Mouse (Mus musculus): Measurements from ENCODE around the gene Ice2. TPM values are rescaled to one million over a fixed set of nuclear protein-coding genes. Genes with fewer than 3 reads are reported as not detected.
A peak's percentile ranks its signal among the peaks of the same experiment; 100 is the strongest.

The Ice2 gene
- polyA plus RNA-seq, 1 experiment from 2014 or later: 18.5 TPM

GRCm38 (mm10) chr9:69453066-69453900 is 55.6 kb downstream of the Ice2 start, which contains the start of gene Anxa2:
Gene Anxa2, plus strand, starts transcription at chr9:69453620.
- H3K4me3 ChIP-seq (ENCODE audit: low read depth, low read length): peak within 1 kb of the TSS; percentile 44
- no peaks in the 10 kb centered on the region for H3K9me3 ChIP-seq (ENCODE audit: control insufficient read depth, low read length)
- peak; percentile 76 for DNase-seq (ENCODE audit: low spot score)
- WGBS: 8% methylated on average over 33 of the region's 37 CpGs
- peak within 1 kb of the TSS; percentile 51 for H3K9ac ChIP-seq (ENCODE audit: low read length)
- 0 out of 2 replicates have a peak within 1 kb of the TSS, but pooled peaks have one; percentile 41 for H3K27ac ChIP-seq (ENCODE audit: low read depth, low read length)
- peak within 1 kb of the TSS; percentile 52 for H3K4me2 ChIP-seq (ENCODE audit: low read depth)
- peaks cover 8% of the 10 kb centered on the region; the same call in 1 of the 2 replicates for H3K4me1 ChIP-seq (ENCODE audit: control insufficient read depth, insufficient read depth, low read length)
- peaks cover 11% of the 10 kb centered on the region for H3K27me3 ChIP-seq (ENCODE audit: control insufficient read depth, insufficient read depth, low read length)
- no peaks in the 10 kb centered on the region for H3K36me3 ChIP-seq (ENCODE audit: control insufficient read depth, insufficient read depth, low read length)
- peak; percentile 48; the same call in 1 of the 2 replicates for ATAC-seq (ENCODE audit: insufficient read depth, low FRiP score, low TSS enrichment)

GRCm38 (mm10) chr9:69453901-69454666 is 56.4 kb downstream of the Ice2 start:
- ATAC-seq (ENCODE audit: insufficient read depth, low FRiP score, low TSS enrichment) (no peak), DNase-seq (ENCODE audit: low spot score) (peak; percentile 39)
- Histone ChIP-seq H3K36me3 (ENCODE audit: control insufficient read depth, insufficient read depth, low read length) (no peaks in the 10 kb centered on the region), H3K9me3 (ENCODE audit: control insufficient read depth, low read length) (no peaks in the 10 kb centered on the region), H3K4me2 (ENCODE audit: low read depth) (peak overlapping the region; percentile 52), H3K27me3 (ENCODE audit: control insufficient read depth, insufficient read depth, low read length) (peaks cover 11% of the 10 kb centered on the region), H3K9ac (ENCODE audit: low read length) (peak overlapping the region; percentile 51), H3K27ac (ENCODE audit: low read depth, low read length) (0 out of 2 replicates have a peak overlapping the region, but pooled peaks have one; percentile 41), H3K4me3 (ENCODE audit: low read depth, low read length) (peak overlapping the region; percentile 44), H3K4me1 (ENCODE audit: control insufficient read depth, insufficient read depth, low read length) (peaks cover 11% of the 10 kb centered on the region; the same call in 1 of the 2 replicates)
- WGBS: 7% methylated on average over 32 of the region's 32 CpGs

GRCm38 (mm10) chr9:69454691-69455090 is 57.0 kb downstream of the Ice2 start:
- Histone ChIP-seq H3K36me3 (ENCODE audit: control insufficient read depth, insufficient read depth, low read length) (no peaks in the 10 kb centered on the region), H3K4me1 (ENCODE audit: control insufficient read depth, insufficient read depth, low read length) (peaks cover 12% of the 10 kb centered on the region; the same call in 1 of the 2 replicates), H3K9ac (ENCODE audit: low read length) (no peak overlapping the region), H3K4me3 (ENCODE audit: low read depth, low read length) (no peak overlapping the region), H3K4me2 (ENCODE audit: low read depth) (peak overlapping the region; percentile 52; the same call in 1 of the 2 replicates), H3K9me3 (ENCODE audit: control insufficient read depth, low read length) (no peaks in the 10 kb centered on the region), H3K27ac (ENCODE audit: low read depth, low read length) (no peak overlapping the region), H3K27me3 (ENCODE audit: control insufficient read depth, insufficient read depth, low read length) (peaks cover 11% of the 10 kb centered on the region)
- DNase-seq (ENCODE audit: low spot score) (no peak), ATAC-seq (ENCODE audit: insufficient read depth, low FRiP score, low TSS enrichment) (no peak)
- 59% methylated on average over 4 of the region's 4 CpGs for WGBS

- no peak overlapping the region for H3K4me3 ChIP-seq (ENCODE audit: low read depth, low read length)
- no peaks in the 10 kb centered on the region for H3K36me3 ChIP-seq (ENCODE audit: control insufficient read depth, insufficient read depth, low read length)
- no peaks in the 10 kb centered on the region for H3K9me3 ChIP-seq (ENCODE audit: control insufficient read depth, low read length)
- 75% methylated on average over 4 of the region's 4 CpGs for WGBS
- no peak overlapping the region for H3K9ac ChIP-seq (ENCODE audit: low read length)
- H3K4me2 ChIP-seq (ENCODE audit: low read depth): 0 out of 2 replicates have a peak overlapping the region, but pooled peaks have one; percentile 5
- H3K4me1 ChIP-seq (ENCODE audit: control insufficient read depth, insufficient read depth, low read length): peaks cover 12% of the 10 kb centered on the region; the same call in 1 of the 2 replicates
- no peak overlapping the region for H3K27ac ChIP-seq (ENCODE audit: low read depth, low read length)
- H3K27me3 ChIP-seq (ENCODE audit: control insufficient read depth, insufficient read depth, low read length): peaks cover 11% of the 10 kb centered on the region
- ATAC-seq (ENCODE audit: insufficient read depth, low FRiP score, low TSS enrichment) (no peak), DNase-seq (ENCODE audit: low spot score) (no peak)
Measured at GRCm38 (mm10) chr9:69455391-69455790, 57.7 kb downstream of the Ice2 start.

- ATAC-seq (ENCODE audit: insufficient read depth, low FRiP score, low TSS enrichment) (no peak), DNase-seq (ENCODE audit: low spot score) (no peak)
- Histone ChIP-seq H3K4me1 (ENCODE audit: control insufficient read depth, insufficient read depth, low read length) (peaks cover 12% of the 10 kb centered on the region; the same call in 1 of the 2 replicates), H3K27me3 (ENCODE audit: control insufficient read depth, insufficient read depth, low read length) (peaks cover 11% of the 10 kb centered on the region), H3K27ac (ENCODE audit: low read depth, low read length) (0 out of 2 replicates have a peak overlapping the region, but pooled peaks have one; percentile 6), H3K9ac (ENCODE audit: low read length) (no peak overlapping the region), H3K9me3 (ENCODE audit: control insufficient read depth, low read length) (no peaks in the 10 kb centered on the region), H3K4me2 (ENCODE audit: low read depth) (no peak overlapping the region), H3K4me3 (ENCODE audit: low read depth, low read length) (no peak overlapping the region), H3K36me3 (ENCODE audit: control insufficient read depth, insufficient read depth, low read length) (no peaks in the 10 kb centered on the region)
- 83% methylated on average over 15 of the region's 15 CpGs for WGBS
Measured at GRCm38 (mm10) chr9:69456406-69457075, 58.8 kb downstream of the Ice2 start.

- H3K4me3 ChIP-seq (ENCODE audit: low read depth, low read length): no peak overlapping the region
- no peak overlapping the region for H3K4me2 ChIP-seq (ENCODE audit: low read depth)
- WGBS: 100% methylated on average over 3 of the region's 3 CpGs
- H3K27ac ChIP-seq (ENCODE audit: low read depth, low read length): 0 out of 2 replicates have a peak overlapping the region, but pooled peaks have one; percentile 6
- H3K27me3 ChIP-seq (ENCODE audit: control insufficient read depth, insufficient read depth, low read length): peaks cover 11% of the 10 kb centered on the region
- DNase-seq (ENCODE audit: low spot score) (no peak), ATAC-seq (ENCODE audit: insufficient read depth, low FRiP score, low TSS enrichment) (no peak)
- H3K9ac ChIP-seq (ENCODE audit: low read length): no peak overlapping the region
- no peaks in the 10 kb centered on the region for H3K9me3 ChIP-seq (ENCODE audit: control insufficient read depth, low read length)
- no peaks in the 10 kb centered on the region for H3K36me3 ChIP-seq (ENCODE audit: control insufficient read depth, insufficient read depth, low read length)
- H3K4me1 ChIP-seq (ENCODE audit: control insufficient read depth, insufficient read depth, low read length): peaks cover 12% of the 10 kb centered on the region; the same call in 1 of the 2 replicates
Measured at GRCm38 (mm10) chr9:69457143-69457542, 59.4 kb downstream of the Ice2 start.

- Histone ChIP-seq H3K27ac (ENCODE audit: low read depth, low read length) (no peak overlapping the region), H3K9ac (ENCODE audit: low read length) (no peak overlapping the region), H3K27me3 (ENCODE audit: control insufficient read depth, insufficient read depth, low read length) (peaks cover 11% of the 10 kb centered on the region), H3K4me1 (ENCODE audit: control insufficient read depth, insufficient read depth, low read length) (peaks cover 12% of the 10 kb centered on the region; the same call in 1 of the 2 replicates), H3K36me3 (ENCODE audit: control insufficient read depth, insufficient read depth, low read length) (no peaks in the 10 kb centered on the region), H3K9me3 (ENCODE audit: control insufficient read depth, low read length) (no peaks in the 10 kb centered on the region), H3K4me2 (ENCODE audit: low read depth) (no peak overlapping the region), H3K4me3 (ENCODE audit: low read depth, low read length) (no peak overlapping the region)
- WGBS: 68% methylated on average over 14 of the region's 14 CpGs
- DNase-seq (ENCODE audit: low spot score) (no peak), ATAC-seq (ENCODE audit: insufficient read depth, low FRiP score, low TSS enrichment) (no peak)
Measured at GRCm38 (mm10) chr9:69457747-69458625, 60.3 kb downstream of the Ice2 start.
